Mouse (Mus musculus) layer of hippocampus, adult 11-12 months (tissue): Measurements from ENCODE around the gene Ldlrad3.
A peak's percentile ranks its signal among the peaks of the same experiment; 100 is the strongest.

Source experiments
- DNase-seq: peaks from one replicate; pipeline ENCODE4 v3.0.0; 2022; ENCODE audit warnings: low spot score

Ldlrad3 gene

GRCm38 (mm10) chr2:102002974-102003775 lies 183.0 kb downstream of the Ldlrad3 start:
- DNase-seq: no peak

- no peak for DNase-seq
These were observed 183.7 kb downstream of the Ldlrad3 start for GRCm38 (mm10) chr2:102002408-102002973.

- no peak for DNase-seq
These were observed 184.5 kb downstream of the Ldlrad3 start for GRCm38 (mm10) chr2:102001661-102002060.

GRCm38 (mm10) chr2:101998911-101999572 lies 187.1 kb downstream of the Ldlrad3 start:
- DNase-seq: no peak

- no peak for DNase-seq
These were observed 189.2 kb downstream of the Ldlrad3 start for GRCm38 (mm10) chr2:101997013-101997412.

GRCm38 (mm10) chr2:101992574-101993310 lies 193.4 kb downstream of the Ldlrad3 start:
- no peak for DNase-seq

- no peak for DNase-seq
These were observed 194.5 kb downstream of the Ldlrad3 start for GRCm38 (mm10) chr2:101991726-101992125.

- DNase-seq: no peak
These were observed 199.7 kb downstream of the Ldlrad3 start for GRCm38 (mm10) chr2:101986344-101987087.

- no peak for DNase-seq
These were observed 202.2 kb downstream of the Ldlrad3 start for GRCm38 (mm10) chr2:101983853-101984543.

- peak; percentile 92 for DNase-seq
These were observed 202.9 kb downstream of the Ldlrad3 start for GRCm38 (mm10) chr2:101983082-101983852.

- DNase-seq: no peak
These were observed 204.2 kb downstream of the Ldlrad3 start for GRCm38 (mm10) chr2:101981964-101982498.

GRCm38 (mm10) chr2:101981211-101981610 lies 205.0 kb downstream of the Ldlrad3 start:
- no peak for DNase-seq

- no peak for DNase-seq
These were observed 205.7 kb downstream of the Ldlrad3 start for GRCm38 (mm10) chr2:101980456-101980947.

- peak; percentile 30 for DNase-seq
These were observed 207.4 kb downstream of the Ldlrad3 start for GRCm38 (mm10) chr2:101978534-101979525.

- DNase-seq: no peak
These were observed 209.7 kb downstream of the Ldlrad3 start for GRCm38 (mm10) chr2:101976399-101977064.

GRCm38 (mm10) chr2:101973810-101974209 lies 212.4 kb downstream of the Ldlrad3 start:
- no peak for DNase-seq

- DNase-seq: no peak
These were observed 218.6 kb downstream of the Ldlrad3 start for GRCm38 (mm10) chr2:101967601-101968000.

- DNase-seq: no peak
These were observed 219.0 kb downstream of the Ldlrad3 start for GRCm38 (mm10) chr2:101967152-101967551.
